Mouse (Mus musculus) olfactory bulb, adult 2 months (tissue): ENCODE measurements around the gene Gm21974.

Experiments used
- CTCF ChIP-seq: fragments of 200-500 bp; IDR thresholded peaks from 2 replicates; pipeline ENCODE4 v1.5.1; 2012; ENCODE audit warnings: low read depth, mild to moderate bottlenecking, low read length, moderate library complexity; ENCODE audit not compliant: insufficient read depth
- POLR2A ChIP-seq: fragments of 200-500 bp; IDR thresholded peaks from 2 replicates; pipeline ENCODE4 v1.6.1; 2012; ENCODE audit warnings: mild to moderate bottlenecking, low read depth, low read length, moderate library complexity; ENCODE audit not compliant: insufficient read depth

- TF ChIP-seq POLR2A, result no peak
- no peak for TF ChIP-seq CTCF
These were observed 45.0 kb downstream of the Gm21974 start for GRCm38 (mm10) chr7:127849973-127850875.
